Mouse (Mus musculus) CH12.LX (cell line): ENCODE results near the gene Gng3. TPM values are rescaled to one million over a fixed set of nuclear protein-coding genes. Genes with fewer than 3 reads are reported as not detected.

Experiments
- DNase-seq: peaks from one replicate; pipeline ENCODE4 v3.0.0-alpha.2; 2013; ENCODE audit errors: extremely low read depth
- H3K27ac ChIP-seq: 2 replicates; pipeline ENCODE4 v1.5.1; 2012; ENCODE audit warnings: low read depth, mild to moderate bottlenecking, control low read depth, moderate library complexity; ENCODE audit not compliant: insufficient read depth
- H3K27me3 ChIP-seq: replicated peaks from 2 replicates; pipeline ENCODE3; 2012; ENCODE audit warnings: inconsistent platforms
- H3K36me3 ChIP-seq, 2 experiments: replicated peaks in 1 of 2; 2 replicates each; pipeline versions ENCODE3 to v1.6.1; 2012; ENCODE audit warnings: inconsistent platforms in 1 of 2, low read length in 1 of 2, mild to moderate bottlenecking in 1 of 2, mixed read lengths in 1 of 2, moderate library complexity in 1 of 2; ENCODE audit not compliant: control insufficient read depth in 1 of 2, insufficient read depth in 1 of 2
- H3K4me1 ChIP-seq, 2 experiments: 2 replicates each; pipeline ENCODE4 v1.6.1; 2012; ENCODE audit warnings: inconsistent platforms in 1 of 2, moderate library complexity in 1 of 2; ENCODE audit not compliant: insufficient read depth in 2 of 2, control insufficient read depth in 1 of 2
- H3K4me2 ChIP-seq: 2 replicates; pipeline ENCODE4 v1.6.1; 2012; ENCODE audit warnings: low read depth, mild to moderate bottlenecking, control low read depth; ENCODE audit not compliant: poor library complexity, insufficient read depth, severe bottlenecking
- H3K4me3 ChIP-seq, 3 experiments: fragments of 150-350 bp in 1 of 3; sonication (generic) in 1 of 3; replicated peaks in 1 of 3; 2 replicates each; pipeline versions ENCODE3 to v1.5.1; 2011 to 2012; ENCODE audit warnings: low read depth in 2 of 3, low read length in 2 of 3, mild to moderate bottlenecking in 2 of 3, moderate library complexity in 2 of 3, control low read depth in 1 of 3, improper control_type of control experiment in 1 of 3, inconsistent platforms in 1 of 3, mixed read lengths in 1 of 3; ENCODE audit not compliant: poor library complexity in 1 of 3
- H3K79me2 ChIP-seq: replicated peaks from 2 replicates; pipeline ENCODE4 v1.6.1; 2012; ENCODE audit warnings: mild to moderate bottlenecking, moderate library complexity; ENCODE audit not compliant: control insufficient read depth, poor library complexity, insufficient read depth, severe bottlenecking; ENCODE audit errors: extremely low read depth
- H3K9ac ChIP-seq: 2 replicates; pipeline ENCODE4 v1.6.1; 2012; ENCODE audit warnings: low read depth, mild to moderate bottlenecking, control low read depth, moderate library complexity; ENCODE audit not compliant: insufficient read depth
- H3K9me3 ChIP-seq: replicated peaks from 2 replicates; pipeline ENCODE3; 2012; ENCODE audit warnings: low read length, inconsistent platforms, mixed read lengths
- CHD1 ChIP-seq: IDR thresholded peaks from 2 replicates; pipeline ENCODE4 v1.6.1; 2012; ENCODE audit warnings: low read depth, low read length, improper control_type of control experiment, inconsistent platforms
- CHD2 ChIP-seq: IDR thresholded peaks from 2 replicates; pipeline ENCODE4 v1.6.1; 2011; ENCODE audit warnings: low read length, improper control_type of control experiment
- CTCF ChIP-seq, 2 experiments: IDR thresholded peaks in 1 of 2; conservative IDR thresholded peaks in 1 of 2; 2 replicates each; pipeline ENCODE4 v1.5.1; 2011 to 2012; ENCODE audit warnings: low read depth in 2 of 2, low read length in 2 of 2, improper control_type of control experiment in 1 of 2, inconsistent platforms in 1 of 2, mild to moderate bottlenecking in 1 of 2, moderate library complexity in 1 of 2
- ELF1 ChIP-seq: IDR thresholded peaks from 2 replicates; pipeline ENCODE4 v1.6.1; 2014; ENCODE audit warnings: low read depth, mild to moderate bottlenecking, inconsistent platforms, low read length, improper control_type of control experiment
- ETS1 ChIP-seq: conservative IDR thresholded peaks from 2 replicates; pipeline ENCODE4 v1.6.1; 2012; ENCODE audit warnings: low read depth, mild to moderate bottlenecking, inconsistent platforms, low read length, improper control_type of control experiment, moderate library complexity
- HCFC1 ChIP-seq: IDR thresholded peaks from 2 replicates; pipeline ENCODE4 v1.6.1; 2012; ENCODE audit warnings: low read depth, mild to moderate bottlenecking, inconsistent platforms, low read length, improper control_type of control experiment
- IRF4 ChIP-seq: IDR thresholded peaks from 2 replicates; pipeline ENCODE4 v1.6.1; 2014; ENCODE audit warnings: low read depth, mild to moderate bottlenecking, inconsistent platforms, low read length, improper control_type of control experiment
- JUN ChIP-seq: IDR thresholded peaks from 2 replicates; pipeline ENCODE4 v1.6.1; 2011; ENCODE audit warnings: low read depth, mild to moderate bottlenecking, low read length, improper control_type of control experiment, moderate library complexity; ENCODE audit not compliant: insufficient read depth
- JUND ChIP-seq: conservative IDR thresholded peaks from 2 replicates; pipeline ENCODE4 v1.6.1; 2011; ENCODE audit warnings: low read depth, low read length, improper control_type of control experiment
- KAT2A ChIP-seq: IDR thresholded peaks from 2 replicates; pipeline ENCODE4 v1.6.1; 2012; ENCODE audit warnings: low read length, improper control_type of control experiment, inconsistent platforms; ENCODE audit not compliant: insufficient replicate concordance
- MAFK ChIP-seq: IDR thresholded peaks from 2 replicates; pipeline ENCODE4 v1.6.1; 2011; ENCODE audit warnings: low read length, improper control_type of control experiment; ENCODE audit not compliant: insufficient replicate concordance
- MAX ChIP-seq: IDR thresholded peaks from 2 replicates; pipeline ENCODE4 v1.6.1; 2011; ENCODE audit warnings: low read length, improper control_type of control experiment
- MAZ ChIP-seq: IDR thresholded peaks from 2 replicates; pipeline ENCODE4 v1.6.1; 2012; ENCODE audit warnings: low read depth, mild to moderate bottlenecking, inconsistent platforms, low read length, improper control_type of control experiment, moderate library complexity
- MEF2A ChIP-seq: IDR thresholded peaks from 2 replicates; pipeline ENCODE4 v1.6.1; 2014; ENCODE audit warnings: low read depth, mild to moderate bottlenecking, inconsistent platforms, low read length, improper control_type of control experiment, borderline replicate concordance
- MXI1 ChIP-seq: IDR thresholded peaks from 2 replicates; pipeline ENCODE4 v1.6.1; 2011; ENCODE audit warnings: mild to moderate bottlenecking, low read depth, low read length, improper control_type of control experiment
- MYC ChIP-seq: IDR thresholded peaks from 2 replicates; pipeline ENCODE4 v1.6.1; 2011; ENCODE audit warnings: low read depth, mild to moderate bottlenecking, improper control_type of control experiment, low read length
- NELFE ChIP-seq: IDR thresholded peaks from 2 replicates; pipeline ENCODE4 v1.6.1; 2011; ENCODE audit warnings: low read depth, low read length, improper control_type of control experiment
- NRF1 ChIP-seq: IDR thresholded peaks from 2 replicates; pipeline ENCODE4 v1.6.1; 2014; ENCODE audit warnings: low read depth, mild to moderate bottlenecking, inconsistent platforms, low read length, improper control_type of control experiment, moderate library complexity
- PAX5 ChIP-seq: IDR thresholded peaks from 2 replicates; pipeline ENCODE4 v1.6.1; 2012; ENCODE audit warnings: low read length, inconsistent platforms, mixed read lengths
- POLR2A ChIP-seq: IDR thresholded peaks from 2 replicates; pipeline ENCODE4 v1.6.1; 2011; ENCODE audit warnings: low read depth, mild to moderate bottlenecking, improper control_type of control experiment, low read length
- RCOR1 ChIP-seq: conservative IDR thresholded peaks from 2 replicates; pipeline ENCODE4 v1.6.1; 2012; ENCODE audit warnings: low read depth, mild to moderate bottlenecking, inconsistent platforms, low read length, improper control_type of control experiment
- SIN3A ChIP-seq: IDR thresholded peaks from 2 replicates; pipeline ENCODE4 v1.6.1; 2012; ENCODE audit warnings: low read length, improper control_type of control experiment, inconsistent platforms
- SMC3 ChIP-seq: IDR thresholded peaks from 2 replicates; pipeline ENCODE4 v1.6.1; 2011; ENCODE audit warnings: low read depth, low read length, improper control_type of control experiment
- TBP ChIP-seq: conservative IDR thresholded peaks from 2 replicates; pipeline ENCODE4 v1.6.1; 2011; ENCODE audit warnings: low read depth, low read length, improper control_type of control experiment
- TCF12 ChIP-seq: IDR thresholded peaks from 2 replicates; pipeline ENCODE4 v1.6.1; 2014; ENCODE audit warnings: low read depth, mild to moderate bottlenecking, inconsistent platforms, low read length, improper control_type of control experiment
- UBTF ChIP-seq: IDR thresholded peaks from 2 replicates; pipeline ENCODE4 v1.6.1; 2012; ENCODE audit warnings: low read depth, mild to moderate bottlenecking, inconsistent platforms, low read length, improper control_type of control experiment, moderate library complexity
- USF2 ChIP-seq: conservative IDR thresholded peaks from 2 replicates; pipeline ENCODE4 v1.6.1; 2011; ENCODE audit warnings: low read depth, low read length, improper control_type of control experiment
- ZKSCAN1 ChIP-seq: IDR thresholded peaks from 2 replicates; pipeline ENCODE4 v1.6.1; 2012; ENCODE audit warnings: low read depth, inconsistent platforms, low read length, improper control_type of control experiment, borderline replicate concordance
- ZMIZ1 ChIP-seq: IDR thresholded peaks from 2 replicates; pipeline ENCODE4 v1.6.1; 2012; ENCODE audit warnings: low read depth, mild to moderate bottlenecking, inconsistent platforms, low read length, improper control_type of control experiment
- ZNF384 ChIP-seq: IDR thresholded peaks from 2 replicates; pipeline ENCODE4 v1.6.1; 2012; ENCODE audit warnings: low read depth, low read length, improper control_type of control experiment, inconsistent platforms
- dilution Hi-C: fragments of 300-500 bp; cut with MboI; formaldehyde crosslinking; loops from 2 replicates; pipeline ENCODE4 v1.14.3; 2020; ENCODE audit warnings: low sequenced_read_pairs; ENCODE audit not compliant: extremely low pct_unique_long_range_greater_than_20kb, extremely low pct_ligation_motif_present
- in situ Hi-C: fragments of 300-500 bp; cut with MboI; formaldehyde crosslinking; loops from 3 replicates; pipeline ENCODE4 v1.14.3; 2019; ENCODE audit warnings: low sequenced_read_pairs, low pct_ligation_motif_present, low pct_unique_long_range_greater_than_20kb, mixed read lengths
- polyA plus RNA-seq: library from polyadenylated mRNA; unstranded; fragments of >175 nt; gene quantifications from 2 replicates; pipeline ENCODE4 v1.2.1, GENCODE M21; 2012; ENCODE audit warnings: low read depth; ENCODE audit not compliant: insufficient read length
- total RNA-seq, 2 experiments: library from RNA; depleted of rRNA; stranded (reverse); fragments of 300-350 nt in 1 of 2; fragments of >200 nt in 1 of 2; gene quantifications; 2 replicates each; pipeline ENCODE4 v1.2.3; 2012 to 2014

Gng3 gene
- total and polyA plus RNA-seq, 3 experiments, result 0.56 to 10.3 (median 6.1) TPM

DNA sequence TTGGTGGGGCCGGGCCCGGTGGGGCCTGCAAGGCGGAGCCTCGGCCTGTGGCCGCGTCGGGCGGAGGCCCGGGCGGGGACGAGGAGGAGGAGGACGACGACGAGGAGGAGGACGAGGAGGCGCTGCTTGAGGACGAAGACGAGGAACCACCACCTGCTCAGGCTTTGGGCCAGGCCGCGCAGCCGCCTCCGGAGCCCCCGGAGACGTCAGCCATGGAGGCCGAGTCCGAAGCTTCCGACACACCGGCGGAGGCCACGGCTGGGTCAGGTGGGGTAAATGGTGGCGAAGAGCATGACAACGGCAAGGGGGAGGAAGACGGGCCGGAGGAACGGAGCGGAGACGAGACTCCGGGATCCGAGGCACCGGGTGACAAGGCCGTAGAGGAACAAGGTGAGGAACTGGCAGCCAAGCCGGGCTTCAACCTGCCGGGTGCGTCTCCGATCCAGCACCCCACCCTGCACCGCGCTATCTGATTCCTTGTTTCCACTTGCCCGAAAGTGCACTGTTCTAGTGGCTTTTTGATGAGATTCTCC lies 18.5 kb downstream of the Gng3 start:
- no peaks in the 10 kb centered on the region for H3K9me3 ChIP-seq
- peak overlapping the region; percentile 82; the same call in 1 of the 2 replicates for H3K4me2 ChIP-seq
- H3K79me2 ChIP-seq, result peaks cover 72% of the 10 kb centered on the region
- TF ChIP-seq SIN3A (peak; percentile 29; the same call in 1 of the 2 replicates), CHD2 (no peak)
- peak overlapping the region; percentile 96 to 98 (median 96) for H3K4me3 ChIP-seq
- in situ Hi-C loops (no loop called here), dilution Hi-C loops (no loop called here)
- peaks cover 32 to 47% of the 10 kb centered on the region in 2 experiments for H3K36me3 ChIP-seq
- DNase-seq, result no peak
- H3K27me3 ChIP-seq, result no peaks in the 10 kb centered on the region
- H3K27ac ChIP-seq, result peak overlapping the region; percentile 98
- peaks cover 7 to 27% of the 10 kb centered on the region in 2 experiments for H3K4me1 ChIP-seq
- peak overlapping the region; percentile 89 for H3K9ac ChIP-seq

DNA sequence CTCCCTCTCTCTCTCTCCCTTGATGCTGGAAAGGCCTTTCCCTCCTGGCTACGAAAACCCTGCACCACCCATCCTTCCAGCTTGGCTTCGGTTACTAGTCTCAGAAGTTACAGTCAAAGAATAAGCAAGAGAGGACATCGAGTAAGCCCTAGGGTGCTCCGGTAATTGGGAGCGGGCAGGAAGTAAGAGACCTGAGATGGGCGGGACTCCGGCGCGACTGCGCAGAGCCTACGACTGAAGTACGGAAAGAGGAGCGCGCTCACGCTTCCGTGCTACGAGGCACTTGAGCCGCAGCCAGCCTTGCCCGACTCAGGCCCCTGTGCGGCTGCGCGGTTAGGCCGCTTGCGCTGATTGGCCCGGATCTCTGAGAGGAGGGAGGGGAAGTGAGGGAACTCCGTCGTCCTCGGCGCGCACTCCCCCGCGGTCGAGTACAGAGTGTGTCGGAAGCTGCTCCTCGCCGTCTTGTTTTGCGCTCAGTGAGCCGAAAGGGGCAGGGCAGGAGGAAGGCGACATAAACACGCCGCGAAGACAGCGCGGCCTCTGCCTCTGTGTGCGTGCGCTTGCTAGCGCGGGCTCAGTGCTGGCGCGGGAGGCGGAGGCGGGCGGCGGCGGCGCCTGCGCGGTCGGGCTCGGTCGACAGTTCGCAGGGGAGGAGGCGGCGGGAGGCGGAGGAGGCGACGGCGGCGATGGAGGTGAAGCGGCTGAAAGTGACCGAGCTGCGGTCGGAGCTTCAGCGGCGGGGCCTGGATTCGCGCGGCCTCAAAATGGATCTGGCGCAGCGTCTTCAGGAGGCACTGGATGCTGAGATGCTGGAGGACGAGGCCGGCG lies 19.2 kb downstream of the Gng3 start, which contains the start of gene Hnrnpul2:
Hnrnpul2 (plus strand) TSS at position 415 of the 828 bp plus-strand sequence.
- peak; percentile 98 for DNase-seq
- peaks cover 73% of the 10 kb centered on the region for H3K79me2 ChIP-seq
- no peaks in the 10 kb centered on the region for H3K27me3 ChIP-seq
- peak within 1 kb of the TSS; percentile 95 for H3K9ac ChIP-seq
- in situ Hi-C loops (no loop called here), dilution Hi-C loops (no loop called here)
- peak within 1 kb of the TSS; percentile 93; the same call in 1 of the 2 replicates for H3K4me2 ChIP-seq
- peaks cover 10 to 34% of the 10 kb centered on the region in 2 experiments for H3K4me1 ChIP-seq
- H3K9me3 ChIP-seq, result no peaks in the 10 kb centered on the region
- H3K36me3 ChIP-seq, result peaks cover 31 to 47% of the 10 kb centered on the region in 2 experiments
- H3K4me3 ChIP-seq, result peak within 1 kb of the TSS; percentile 96 to 98 (median 96)
- H3K27ac ChIP-seq, result peak within 1 kb of the TSS; percentile 98
- TF ChIP-seq SIN3A (peak; percentile 74; the same call in 1 of the 2 replicates), ETS1 (no peak; the same call in 1 of the 2 replicates), MYC (no peak), RCOR1 (no peak), ZKSCAN1 (no peak), ELF1 (peak; percentile 92), MAFK (no peak), HCFC1 (peak; percentile 71), JUND (no peak), MEF2A (no peak), POLR2A (peak; percentile 95), UBTF (peak; percentile 59; the same call in 1 of the 2 replicates), MXI1 (peak; percentile 83), CHD2 (no peak; the same call in 1 of the 2 replicates), TCF12 (peak; percentile 77; the same call in 1 of the 2 replicates), USF2 (no peak), CTCF (conservative IDR thresholded peaks at IDR 0.05 in 1 of 2, IDR thresholded peaks at IDR 0.05 in 1 of 2; ENCODE audit: low read depth in 2 of 2, low read length in 2 of 2) (no peak), NELFE (peak; percentile 87), NRF1 (peak; percentile 88), SMC3 (no peak), ZNF384 (no peak), PAX5 (no peak), MAX (peak; percentile 70), KAT2A (no peak), JUN (no peak), IRF4 (peak; percentile 14; the same call in 1 of the 2 replicates), TBP (no peak), CHD1 (no peak), ZMIZ1 (peak; percentile 95), MAZ (peak; percentile 25; the same call in 1 of the 2 replicates)
